Mouse (Mus musculus): ENCODE measurements around the gene Cdkal1. TPM values are rescaled to one million over a fixed set of nuclear protein-coding genes. Genes with fewer than 3 reads are reported as not detected.

Cdkal1 gene
- polyA plus RNA-seq, 1 experiment = 0.55 TPM

GRCm38 (mm10) chr13:29281556-29281955 is 573.9 kb downstream of the Cdkal1 start:
- H3K27ac ChIP-seq (ENCODE audit: insufficient read depth, low read depth, low read length) = no peak overlapping the region
- no peaks in the 10 kb centered on the region for H3K27me3 ChIP-seq (ENCODE audit: control insufficient read depth, insufficient read depth, low read length)
- no peak overlapping the region for H3K4me3 ChIP-seq (ENCODE audit: low read depth, low read length)
- H3K4me1 ChIP-seq (ENCODE audit: control insufficient read depth, insufficient read depth, insufficient read length, low read length) = no peaks in the 10 kb centered on the region
- no peak for TF ChIP-seq CTCF (IDR thresholded peaks at IDR 0.05; ENCODE audit: extremely low read depth, insufficient read length, insufficient replicate concordance, low read depth, low read length)
- H3K36me3 ChIP-seq (ENCODE audit: control insufficient read depth, insufficient read depth, low read length) = no peaks in the 10 kb centered on the region
- WGBS = 73% methylated on average over 6 of the region's 6 CpGs

GRCm38 (mm10) chr13:29278156-29278555 is 577.3 kb downstream of the Cdkal1 start:
- Histone ChIP-seq H3K4me1 (ENCODE audit: control insufficient read depth, insufficient read depth, insufficient read length, low read length) (no peaks in the 10 kb centered on the region), H3K27me3 (ENCODE audit: control insufficient read depth, insufficient read depth, low read length) (no peaks in the 10 kb centered on the region), H3K27ac (ENCODE audit: insufficient read depth, low read depth, low read length) (no peak overlapping the region), H3K4me3 (ENCODE audit: low read depth, low read length) (no peak overlapping the region), H3K36me3 (ENCODE audit: control insufficient read depth, insufficient read depth, low read length) (no peaks in the 10 kb centered on the region)
- WGBS = 17% methylated on average over 4 of the region's 4 CpGs
- TF ChIP-seq CTCF (IDR thresholded peaks at IDR 0.05; ENCODE audit: extremely low read depth, insufficient read length, insufficient replicate concordance, low read depth, low read length) (no peak), POLR2A (IDR thresholded peaks at IDR 0.05; ENCODE audit: low read depth, low read length) (no peak)

- H3K27me3 ChIP-seq (ENCODE audit: control insufficient read depth, insufficient read depth, low read length) = no peaks in the 10 kb centered on the region
- no peaks in the 10 kb centered on the region for H3K4me1 ChIP-seq (ENCODE audit: control insufficient read depth, insufficient read depth, insufficient read length, low read length)
- no peaks in the 10 kb centered on the region for H3K36me3 ChIP-seq (ENCODE audit: control insufficient read depth, insufficient read depth, low read length)
- no peak overlapping the region for H3K27ac ChIP-seq (ENCODE audit: insufficient read depth, low read depth, low read length)
- 95% methylated on average over 11 of the region's 11 CpGs for WGBS
- H3K4me3 ChIP-seq (ENCODE audit: low read depth, low read length) = no peak overlapping the region
- TF ChIP-seq POLR2A (IDR thresholded peaks at IDR 0.05; ENCODE audit: low read depth, low read length) (no peak), CTCF (IDR thresholded peaks at IDR 0.05; ENCODE audit: extremely low read depth, insufficient read length, insufficient replicate concordance, low read depth, low read length) (no peak)
Measured at GRCm38 (mm10) chr13:29274296-29274695, 581.2 kb downstream of the Cdkal1 start.

GRCm38 (mm10) chr13:29273693-29274221 is 581.7 kb downstream of the Cdkal1 start:
- Histone ChIP-seq H3K27ac (ENCODE audit: insufficient read depth, low read depth, low read length) (no peak overlapping the region), H3K36me3 (ENCODE audit: control insufficient read depth, insufficient read depth, low read length) (no peaks in the 10 kb centered on the region), H3K27me3 (ENCODE audit: control insufficient read depth, insufficient read depth, low read length) (no peaks in the 10 kb centered on the region), H3K4me1 (ENCODE audit: control insufficient read depth, insufficient read depth, insufficient read length, low read length) (no peaks in the 10 kb centered on the region), H3K4me3 (ENCODE audit: low read depth, low read length) (no peak overlapping the region)
- TF ChIP-seq POLR2A (IDR thresholded peaks at IDR 0.05; ENCODE audit: low read depth, low read length) = no peak
- TF ChIP-seq CTCF (IDR thresholded peaks at IDR 0.05; ENCODE audit: extremely low read depth, insufficient read length, insufficient replicate concordance, low read depth, low read length) = no peak
- WGBS = 76% methylated on average over 4 of the region's 4 CpGs

GRCm38 (mm10) chr13:29271451-29271850 is 584.0 kb downstream of the Cdkal1 start:
- no peaks in the 10 kb centered on the region for H3K4me1 ChIP-seq (ENCODE audit: control insufficient read depth, insufficient read depth, insufficient read length, low read length)
- no peak overlapping the region for H3K4me3 ChIP-seq (ENCODE audit: low read depth, low read length)
- H3K27ac ChIP-seq (ENCODE audit: insufficient read depth, low read depth, low read length) = no peak overlapping the region
- TF ChIP-seq CTCF (IDR thresholded peaks at IDR 0.05; ENCODE audit: extremely low read depth, insufficient read length, insufficient replicate concordance, low read depth, low read length) (no peak), POLR2A (IDR thresholded peaks at IDR 0.05; ENCODE audit: low read depth, low read length) (no peak)
- no peaks in the 10 kb centered on the region for H3K36me3 ChIP-seq (ENCODE audit: control insufficient read depth, insufficient read depth, low read length)
- H3K27me3 ChIP-seq (ENCODE audit: control insufficient read depth, insufficient read depth, low read length) = no peaks in the 10 kb centered on the region

GRCm38 (mm10) chr13:29264015-29264711 is 591.3 kb downstream of the Cdkal1 start:
- H3K4me1 ChIP-seq (ENCODE audit: control insufficient read depth, insufficient read depth, insufficient read length, low read length) = no peaks in the 10 kb centered on the region
- no peaks in the 10 kb centered on the region for H3K36me3 ChIP-seq (ENCODE audit: control insufficient read depth, insufficient read depth, low read length)
- WGBS = 75% methylated on average over 11 of the region's 11 CpGs
- H3K27ac ChIP-seq (ENCODE audit: insufficient read depth, low read depth, low read length) = no peak overlapping the region
- TF ChIP-seq POLR2A (IDR thresholded peaks at IDR 0.05; ENCODE audit: low read depth, low read length) (no peak), CTCF (IDR thresholded peaks at IDR 0.05; ENCODE audit: extremely low read depth, insufficient read length, insufficient replicate concordance, low read depth, low read length) (no peak)
- no peak overlapping the region for H3K4me3 ChIP-seq (ENCODE audit: low read depth, low read length)
- H3K27me3 ChIP-seq (ENCODE audit: control insufficient read depth, insufficient read depth, low read length) = no peaks in the 10 kb centered on the region

- Histone ChIP-seq H3K27ac (ENCODE audit: insufficient read depth, low read depth, low read length) (no peak overlapping the region), H3K4me1 (ENCODE audit: control insufficient read depth, insufficient read depth, insufficient read length, low read length) (no peaks in the 10 kb centered on the region), H3K36me3 (ENCODE audit: control insufficient read depth, insufficient read depth, low read length) (no peaks in the 10 kb centered on the region), H3K27me3 (ENCODE audit: control insufficient read depth, insufficient read depth, low read length) (no peaks in the 10 kb centered on the region), H3K4me3 (ENCODE audit: low read depth, low read length) (no peak overlapping the region)
- WGBS = 89% methylated on average over 4 of the region's 4 CpGs
- TF ChIP-seq CTCF (IDR thresholded peaks at IDR 0.05; ENCODE audit: extremely low read depth, insufficient read length, insufficient replicate concordance, low read depth, low read length) (no peak), POLR2A (IDR thresholded peaks at IDR 0.05; ENCODE audit: low read depth, low read length) (no peak)
Measured at GRCm38 (mm10) chr13:29262164-29262563, 593.3 kb downstream of the Cdkal1 start.

Data from small intestine, adult 2 months (tissue).